Mouse (Mus musculus) midbrain, embryonic 14.5 days (tissue): ENCODE results near the gene Dlg4. TPM values are rescaled to one million over a fixed set of nuclear protein-coding genes. Genes with fewer than 3 reads are reported as not detected.
"Not testable (repeated sequence)": the region's sequence is repeated elsewhere in the genome, so short reads cannot be mapped to it uniquely, and the experiment has no call there.

Source experiments
- ATAC-seq: fragments of 200-750 bp; cut with Nextera tagmentation; 2 replicates; pipeline ENCODE4 v1.8.0; 2017; ENCODE audit warnings: moderate number of reproducible peaks, moderate library complexity; ENCODE audit not compliant: low FRiP score, low TSS enrichment
- DNase-seq: peaks from one replicate; pipeline ENCODE4 v3.0.0-alpha.2; 2015
- H3K27ac ChIP-seq: fragments of 300-500 bp; sonication (generic); replicated peaks from 2 replicates; pipeline ENCODE4 v1.5.1; 2014; ENCODE audit warnings: mild to moderate bottlenecking, low read depth, low read length, moderate library complexity
- H3K27me3 ChIP-seq: fragments of 300-500 bp; sonication (generic); 2 replicates; pipeline ENCODE4 v1.6.1; 2014; ENCODE audit warnings: low read length, control low read depth, mixed read lengths; ENCODE audit not compliant: control insufficient read depth, insufficient read depth
- H3K36me3 ChIP-seq: fragments of 300-500 bp; sonication (generic); 2 replicates; pipeline ENCODE4 v1.6.1; 2014; ENCODE audit warnings: low read length, control low read depth; ENCODE audit not compliant: control insufficient read depth, insufficient read depth
- H3K4me1 ChIP-seq: fragments of 300-500 bp; sonication (generic); 2 replicates; pipeline ENCODE4 v1.6.1; 2014; ENCODE audit warnings: mild to moderate bottlenecking, antibody characterized with exemption, low read length, control low read depth; ENCODE audit not compliant: control insufficient read depth, insufficient read depth
- H3K4me2 ChIP-seq: fragments of 300-500 bp; sonication (generic); 2 replicates; pipeline ENCODE4 v1.6.1; 2014; ENCODE audit warnings: mild to moderate bottlenecking, low read length, moderate library complexity
- H3K4me3 ChIP-seq: fragments of 300-500 bp; sonication (generic); replicated peaks from 2 replicates; pipeline ENCODE4 v1.5.1; 2014; ENCODE audit warnings: low read depth, low read length
- H3K9ac ChIP-seq: fragments of 300-500 bp; sonication (generic); replicated peaks from 2 replicates; pipeline ENCODE4 v1.6.1; 2014; ENCODE audit warnings: mild to moderate bottlenecking, low read length, moderate library complexity
- H3K9me3 ChIP-seq: fragments of 300-500 bp; sonication (generic); 2 replicates; pipeline ENCODE4 v1.6.1; 2016; ENCODE audit warnings: low read length, control low read depth, mixed read lengths; ENCODE audit not compliant: control insufficient read depth
- WGBS: fragments of 180-500 bp; shearing (Covaris S2); extraction: QIAGEN DNeasy Blood & Tissue Kit; methylation state at CpG from one replicate; pipeline ENCODE4 v1.1.7; 2014; 5-methylcytosine and 5-hydroxymethylcytosine counted together
- polyA plus RNA-seq: library from polyadenylated mRNA; unstranded; fragments of >200 nt; fragmentation: Nextera tagmentation; extraction: Ambion mirVana; gene quantifications from 2 replicates; pipeline ENCODE4 v1.2.1, GENCODE M21; 2014

Dlg4 gene
- polyA plus RNA-seq, 1 experiment from 2014 or later: 33.1 TPM

GRCm38 (mm10) chr11:70012931-70013330 is 3.8 kb upstream of the Dlg4 start:
- H3K27me3 ChIP-seq: no peaks in the 10 kb centered on the region
- ATAC-seq (no peak), DNase-seq (no peak)
- H3K4me3 ChIP-seq: no peak overlapping the region
- peaks cover 22% of the 10 kb centered on the region for H3K4me1 ChIP-seq
- no peak overlapping the region for H3K9ac ChIP-seq
- WGBS: 88% methylated on average over 9 of the region's 9 CpGs
- no peaks in the 10 kb centered on the region for H3K9me3 ChIP-seq
- no peak overlapping the region for H3K4me2 ChIP-seq
- peaks cover 63% of the 10 kb centered on the region for H3K36me3 ChIP-seq
- no peak overlapping the region for H3K27ac ChIP-seq

GRCm38 (mm10) chr11:70013408-70013807 is 3.3 kb upstream of the Dlg4 start:
- Histone ChIP-seq H3K4me3 (no peak overlapping the region), H3K27me3 (no peaks in the 10 kb centered on the region), H3K27ac (no peak overlapping the region), H3K36me3 (peaks cover 58% of the 10 kb centered on the region), H3K9me3 (no peaks in the 10 kb centered on the region), H3K4me1 (peaks cover 22% of the 10 kb centered on the region), H3K4me2 (no peak overlapping the region), H3K9ac (no peak overlapping the region)
- WGBS: 85% methylated on average over 3 of the region's 3 CpGs
- ATAC-seq: no peak
- no peak for DNase-seq

GRCm38 (mm10) chr11:70014051-70014450 is 2.7 kb upstream of the Dlg4 start:
- 66% methylated on average over 5 of the region's 5 CpGs for WGBS
- Histone ChIP-seq H3K4me3 (peak overlapping the region; percentile 56; the same call in 1 of the 2 replicates), H3K27ac (no peak overlapping the region), H3K4me1 (peaks cover 24% of the 10 kb centered on the region), H3K36me3 (peaks cover 52% of the 10 kb centered on the region), H3K9me3 (no peaks in the 10 kb centered on the region), H3K4me2 (no peak overlapping the region), H3K9ac (no peak overlapping the region; the same call in 1 of the 2 replicates), H3K27me3 (no peaks in the 10 kb centered on the region)
- ATAC-seq (no peak), DNase-seq (no peak)

GRCm38 (mm10) chr11:70014880-70015558 is 1.7 kb upstream of the Dlg4 start, which contains the start of gene Acadvl:
Gene Acadvl, minus strand, starts transcription at chr11:70015411.
- H3K9me3 ChIP-seq: no peaks in the 10 kb centered on the region
- DNase-seq (peak; percentile 92), ATAC-seq (peak; percentile 76)
- peak within 1 kb of the TSS; percentile 76 for H3K4me2 ChIP-seq
- peak within 1 kb of the TSS; percentile 56 for H3K4me3 ChIP-seq
- 1% methylated on average over 35 of the region's 35 CpGs for WGBS
- peak within 1 kb of the TSS; percentile 74 for H3K9ac ChIP-seq
- peaks cover 42% of the 10 kb centered on the region for H3K36me3 ChIP-seq
- H3K4me1 ChIP-seq: peaks cover 34% of the 10 kb centered on the region
- H3K27me3 ChIP-seq: no peaks in the 10 kb centered on the region
- H3K27ac ChIP-seq: peak within 1 kb of the TSS; percentile 70

- ATAC-seq (no peak), DNase-seq (no peak)
- H3K4me1 ChIP-seq: peaks cover 40% of the 10 kb centered on the region
- H3K27me3 ChIP-seq: no peaks in the 10 kb centered on the region
- peak overlapping the region; percentile 76 for H3K4me2 ChIP-seq
- WGBS: 68% methylated on average over 6 of the region's 6 CpGs
- H3K9ac ChIP-seq: no peak overlapping the region; the same call in 1 of the 2 replicates
- peaks cover 35% of the 10 kb centered on the region for H3K36me3 ChIP-seq
- peak overlapping the region; percentile 56 for H3K4me3 ChIP-seq
- no peaks in the 10 kb centered on the region for H3K9me3 ChIP-seq
- 0 out of 2 replicates have a peak overlapping the region, but pooled peaks have one; percentile 70 for H3K27ac ChIP-seq
Measured at GRCm38 (mm10) chr11:70015677-70016076, 1.1 kb upstream of the Dlg4 start.

GRCm38 (mm10) chr11:70016177-70016576 is 565 bp upstream of the Dlg4 start:
- not testable (repeated sequence) for H3K27ac ChIP-seq, H3K9me3 ChIP-seq, H3K27me3 ChIP-seq, ATAC-seq, H3K9ac ChIP-seq, DNase-seq, H3K4me3 ChIP-seq, H3K4me2 ChIP-seq
- peaks cover 30% of the 10 kb centered on the region for H3K36me3 ChIP-seq
- 71% methylated on average over 2 of the region's 2 CpGs for WGBS
- H3K4me1 ChIP-seq: peaks cover 42% of the 10 kb centered on the region

- Histone ChIP-seq H3K27ac (peak overlapping the region; percentile 94), H3K4me1 (peaks cover 46% of the 10 kb centered on the region), H3K4me2 (peak overlapping the region; percentile 89), H3K4me3 (peak overlapping the region; percentile 77), H3K36me3 (peaks cover 19% of the 10 kb centered on the region), H3K9ac (peak overlapping the region; percentile 80), H3K9me3 (no peaks in the 10 kb centered on the region), H3K27me3 (no peaks in the 10 kb centered on the region)
- 27% methylated on average over 7 of the region's 7 CpGs for WGBS
- DNase-seq: no peak
- ATAC-seq: no peak
Measured at GRCm38 (mm10) chr11:70017199-70017767, 541 bp downstream of the Dlg4 start.

- DNase-seq (peak; percentile 94), ATAC-seq (no peak)
- peak overlapping the region; percentile 80 for H3K9ac ChIP-seq
- peak overlapping the region; percentile 89 for H3K4me2 ChIP-seq
- H3K4me1 ChIP-seq: peaks cover 57% of the 10 kb centered on the region
- peak overlapping the region; percentile 94 for H3K27ac ChIP-seq
- no peaks in the 10 kb centered on the region for H3K27me3 ChIP-seq
- H3K36me3 ChIP-seq: peaks cover 9% of the 10 kb centered on the region
- H3K9me3 ChIP-seq: no peaks in the 10 kb centered on the region
- under 1% methylated on average over 25 of the region's 25 CpGs for WGBS
- H3K4me3 ChIP-seq: peak overlapping the region; percentile 77
Measured at GRCm38 (mm10) chr11:70018131-70018990, 1.6 kb downstream of the Dlg4 start.
